Mouse (Mus musculus): ENCODE measurements around the gene H2-Oa.
A peak's percentile ranks its signal among the peaks of the same experiment; 100 is the strongest.

Gene H2-Oa

DNA sequence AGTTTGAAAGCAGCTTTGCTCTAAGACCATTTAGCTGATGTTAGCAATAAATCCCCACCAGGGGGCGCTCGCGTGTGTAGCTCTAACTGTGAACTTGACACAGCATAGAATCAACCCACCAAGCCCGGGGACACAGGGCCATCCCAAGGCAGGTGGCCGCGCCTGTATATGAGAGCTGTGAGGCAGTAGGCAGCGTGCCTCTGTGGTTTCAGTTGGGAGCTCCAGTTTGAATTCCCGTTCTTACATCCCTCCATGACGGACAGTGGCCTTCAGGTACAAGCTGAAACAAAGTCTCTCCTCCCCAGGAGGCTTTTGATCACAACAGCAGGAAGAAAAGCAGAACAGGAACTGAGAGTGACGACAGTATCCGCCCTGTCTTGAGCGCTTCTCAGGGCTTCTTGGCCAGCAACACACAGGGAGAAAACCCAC is 9.5 kb downstream of the H2-Oa start:
- DNase-seq (ENCODE audit: low spot score): peak; percentile 97

DNA sequence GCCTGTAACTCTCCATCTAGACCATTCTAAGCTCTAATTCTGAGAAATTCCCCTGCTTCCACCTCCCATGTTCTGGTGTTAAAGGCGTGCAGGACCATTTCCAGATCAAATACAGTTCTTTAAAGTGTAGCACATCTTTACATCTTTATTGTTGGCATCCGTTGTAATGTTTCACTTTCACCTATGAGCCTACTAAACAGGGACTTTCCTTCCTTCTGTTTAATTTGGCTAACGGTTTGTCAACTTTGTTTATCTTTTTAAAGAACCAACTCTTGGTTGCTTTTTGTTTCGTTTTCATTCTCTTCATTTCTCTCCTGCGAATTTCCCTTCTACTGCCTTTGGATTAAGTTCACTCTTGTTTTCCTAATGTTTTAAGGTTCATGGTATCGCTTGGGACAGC is 10.7 kb downstream of the H2-Oa start:
- DNase-seq (ENCODE audit: low spot score): no peak

DNA sequence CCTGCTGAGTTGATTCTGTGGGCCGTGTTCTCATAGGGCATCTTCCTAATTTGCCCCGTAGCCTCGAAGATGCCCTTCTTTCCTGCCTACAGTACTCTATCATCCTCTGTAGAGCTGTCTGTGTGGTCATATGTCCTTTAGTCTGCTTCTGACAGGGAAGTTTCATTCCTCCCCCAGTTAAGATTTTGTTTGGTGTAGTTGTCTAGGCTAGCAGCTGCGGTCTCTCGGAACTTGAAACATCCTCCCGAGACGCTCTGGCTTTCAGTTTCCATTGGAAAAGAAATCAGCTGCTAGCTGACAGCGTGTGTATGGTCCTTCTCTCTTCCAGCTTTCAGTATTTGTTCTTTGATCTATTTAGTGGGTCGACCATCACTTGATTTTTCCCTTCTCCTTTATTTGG is 12.7 kb downstream of the H2-Oa start:
- no peak for DNase-seq (ENCODE audit: low spot score)

DNA sequence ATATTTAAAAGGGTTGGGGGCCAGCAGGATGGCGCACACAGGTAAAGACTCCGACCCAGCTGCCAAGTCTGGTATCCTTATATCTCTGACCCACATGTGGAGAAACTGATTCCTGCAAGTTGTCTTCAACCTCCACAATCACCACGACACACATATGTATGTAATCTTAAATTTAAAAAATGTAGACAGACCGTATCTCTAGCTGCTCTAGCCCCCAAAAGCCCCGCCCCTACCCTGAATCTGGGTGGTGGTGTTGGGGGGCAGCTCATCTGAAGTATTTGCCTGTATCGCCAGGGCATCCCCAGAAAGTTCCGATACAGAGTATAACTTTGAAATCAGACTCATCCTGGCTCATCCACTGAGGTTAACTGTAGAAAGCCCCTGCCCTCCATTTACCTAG is 14.4 kb downstream of the H2-Oa start:
- no peak for DNase-seq (ENCODE audit: low spot score)

DNA sequence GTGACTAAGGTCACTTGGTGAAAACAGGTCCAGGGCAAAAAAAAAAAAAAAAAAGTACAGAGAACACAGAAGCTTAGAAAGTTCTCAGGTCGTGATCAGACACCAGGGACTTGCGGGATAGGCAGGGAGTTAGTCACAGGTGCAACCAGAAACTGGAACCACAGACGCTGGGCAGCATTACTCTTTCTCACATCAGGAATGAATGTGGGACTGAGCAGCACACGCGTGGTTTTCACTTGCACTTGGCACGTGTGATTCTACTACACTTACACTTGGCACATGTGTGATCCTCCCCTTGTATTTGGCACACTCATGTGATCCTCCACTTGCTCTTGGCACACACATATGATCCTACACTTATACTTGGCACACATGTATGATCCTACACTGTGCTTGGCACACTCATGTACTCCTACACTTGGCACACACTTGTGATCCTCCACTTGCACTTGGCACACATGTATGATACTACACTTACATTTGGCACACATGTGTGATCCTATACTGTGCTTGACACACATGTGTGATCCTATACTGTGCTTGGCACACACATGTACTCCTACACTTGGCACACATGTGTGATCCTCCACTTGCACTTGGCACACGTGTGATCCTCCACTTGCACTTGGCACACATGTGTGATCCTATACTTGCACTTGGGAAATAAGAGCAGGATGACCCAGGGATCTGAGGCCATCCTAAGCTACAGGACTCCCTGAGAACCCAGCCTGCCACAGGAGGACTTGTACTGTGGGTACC is 15.1 kb downstream of the H2-Oa start:
- DNase-seq (ENCODE audit: low spot score): no peak

DNA sequence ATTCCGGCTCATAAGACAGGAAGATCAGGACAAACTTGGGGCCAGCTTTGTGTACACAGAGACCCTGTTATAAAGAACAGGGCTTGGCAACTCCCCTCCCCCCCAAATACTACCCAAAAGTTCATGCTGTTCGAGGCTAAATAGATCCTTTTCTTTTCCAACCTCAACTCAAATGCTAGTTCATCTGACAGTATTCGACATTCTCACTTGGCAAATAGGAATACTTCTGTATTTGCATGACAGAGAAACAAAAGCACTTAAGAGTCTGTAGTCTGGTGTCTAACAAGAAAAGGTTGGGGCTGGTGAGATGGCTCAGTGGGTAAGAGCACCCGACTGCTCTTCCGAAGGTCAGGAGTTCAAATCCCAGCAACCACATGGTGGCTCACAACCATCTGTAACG is 16.3 kb downstream of the H2-Oa start:
- no peak for DNase-seq (ENCODE audit: low spot score)

DNA sequence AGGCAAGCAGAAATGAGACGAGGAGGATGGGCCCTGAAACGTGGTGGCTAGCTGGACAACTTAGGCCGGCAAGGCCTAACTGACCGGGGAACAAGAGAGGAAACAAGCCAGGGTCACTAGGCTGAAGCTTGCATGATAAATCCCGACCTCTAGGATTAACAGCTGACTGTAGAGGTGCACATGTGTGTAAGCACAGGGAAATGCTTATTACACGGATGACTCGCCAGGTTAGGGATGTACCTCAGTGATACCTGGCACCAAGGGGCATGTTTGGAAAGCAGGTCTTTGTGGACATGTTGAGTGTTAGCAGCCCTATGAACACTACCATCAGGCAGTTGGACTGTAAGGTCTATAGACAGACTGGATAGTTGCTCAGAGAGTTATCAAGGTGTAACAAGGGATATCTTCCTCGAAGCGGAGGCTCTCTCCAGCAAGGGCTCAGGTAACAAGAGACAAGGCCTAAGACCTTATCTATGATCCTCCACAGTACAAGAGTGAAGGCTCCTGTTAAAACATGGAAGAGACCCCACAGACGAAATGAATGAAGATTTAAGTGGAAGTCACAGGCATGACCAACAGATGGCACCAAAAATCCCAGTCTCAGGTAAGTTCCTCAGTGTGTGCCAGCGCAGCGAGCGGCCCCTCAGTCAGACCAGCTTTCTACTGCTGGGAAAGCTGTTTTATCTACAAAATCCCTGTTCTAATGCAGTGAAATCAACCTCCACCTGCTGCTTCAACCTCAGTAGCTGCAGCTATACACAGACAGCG is 17.1 kb downstream of the H2-Oa start:
- no peak for DNase-seq (ENCODE audit: low spot score)

DNA sequence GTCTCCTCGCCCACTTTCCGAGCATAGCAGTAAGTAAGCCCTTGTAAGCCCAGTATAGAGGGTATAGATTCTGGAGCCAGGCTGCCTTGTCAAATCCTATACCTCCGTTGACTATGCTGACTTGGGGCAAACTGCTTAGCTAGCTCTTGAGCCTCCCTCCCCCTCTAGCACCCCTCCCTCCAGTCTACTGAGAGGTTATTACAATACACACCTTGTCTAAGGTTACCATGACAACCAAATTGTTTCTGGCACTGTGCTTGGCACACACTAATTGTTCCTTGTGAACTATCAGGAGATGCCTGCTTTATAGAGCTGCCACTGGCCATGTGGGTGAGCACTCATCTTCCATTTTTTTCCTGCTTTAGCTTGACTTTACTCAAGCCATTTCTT is 17.7 kb downstream of the H2-Oa start:
- DNase-seq (ENCODE audit: low spot score): no peak

DNA sequence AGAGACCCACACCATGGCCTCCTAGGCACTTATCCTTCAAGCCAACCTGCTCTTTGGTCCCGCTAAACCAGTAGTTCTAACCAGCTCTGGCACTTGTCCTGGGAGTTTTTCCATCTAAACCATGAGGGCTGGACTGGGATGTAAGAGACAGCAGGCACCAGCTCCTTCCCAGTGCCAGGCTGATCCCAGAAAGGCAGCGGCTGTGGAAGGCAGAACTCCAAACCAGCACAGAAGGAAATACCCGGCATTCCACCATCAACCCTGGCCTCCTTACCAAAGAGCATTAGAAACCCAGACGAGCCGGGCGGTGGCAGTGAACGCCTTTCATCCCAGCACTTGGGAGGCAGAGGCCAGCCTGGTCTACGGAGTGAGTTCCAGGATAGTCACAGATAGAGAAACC is 18.2 kb downstream of the H2-Oa start:
- DNase-seq (ENCODE audit: low spot score): no peak

DNA sequence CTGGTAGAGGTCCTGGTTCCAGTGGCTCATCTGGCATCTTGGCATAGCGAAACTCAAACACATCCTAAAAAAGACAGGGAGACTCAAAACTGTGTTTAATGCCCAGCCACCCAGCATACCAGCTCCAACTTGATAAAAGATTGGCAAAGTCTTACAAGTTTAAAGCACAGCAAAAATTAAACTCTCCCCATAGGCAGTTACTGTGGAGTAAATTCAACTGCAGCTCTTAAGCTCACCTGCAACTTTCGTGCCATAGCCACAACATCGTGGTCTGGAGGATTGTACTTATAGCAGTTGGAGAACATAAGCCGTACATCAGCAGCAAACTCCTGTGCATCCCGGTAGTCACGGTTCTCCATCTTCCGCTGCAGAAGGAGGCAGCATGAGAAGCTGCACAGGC is 22.0 kb downstream of the H2-Oa start:
- DNase-seq (ENCODE audit: low spot score): no peak

DNA sequence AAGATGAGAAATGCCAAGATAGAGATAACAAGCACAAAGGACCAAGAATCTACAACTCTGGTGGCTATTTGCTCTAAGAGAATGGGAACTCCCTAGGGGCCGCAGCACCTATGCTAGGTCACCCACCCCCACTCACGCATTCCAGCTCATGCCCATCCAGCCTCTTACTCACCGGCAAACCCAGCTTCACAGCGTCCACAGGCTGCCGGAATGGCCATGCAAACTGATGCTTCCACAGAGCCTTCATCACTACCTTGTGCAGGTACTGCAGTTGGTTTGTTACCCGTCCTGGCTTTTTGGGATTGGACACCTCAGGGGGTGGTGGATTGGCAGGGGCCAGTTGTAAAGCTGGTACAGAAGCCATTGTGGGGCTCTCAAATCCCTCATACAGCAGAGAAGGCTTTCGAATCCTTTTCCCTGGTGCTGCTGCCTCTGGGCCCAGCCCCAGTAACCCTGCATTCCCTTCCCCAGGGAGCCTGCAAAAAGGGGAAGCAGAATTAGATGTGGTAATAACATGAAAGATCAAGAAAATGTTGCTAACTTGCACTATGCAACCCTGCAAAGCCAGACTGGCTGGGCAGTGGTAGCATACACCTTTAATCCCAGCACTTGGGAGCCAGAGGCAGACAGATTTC is 24.7 kb downstream of the H2-Oa start:
- no peak for DNase-seq (ENCODE audit: low spot score)

DNA sequence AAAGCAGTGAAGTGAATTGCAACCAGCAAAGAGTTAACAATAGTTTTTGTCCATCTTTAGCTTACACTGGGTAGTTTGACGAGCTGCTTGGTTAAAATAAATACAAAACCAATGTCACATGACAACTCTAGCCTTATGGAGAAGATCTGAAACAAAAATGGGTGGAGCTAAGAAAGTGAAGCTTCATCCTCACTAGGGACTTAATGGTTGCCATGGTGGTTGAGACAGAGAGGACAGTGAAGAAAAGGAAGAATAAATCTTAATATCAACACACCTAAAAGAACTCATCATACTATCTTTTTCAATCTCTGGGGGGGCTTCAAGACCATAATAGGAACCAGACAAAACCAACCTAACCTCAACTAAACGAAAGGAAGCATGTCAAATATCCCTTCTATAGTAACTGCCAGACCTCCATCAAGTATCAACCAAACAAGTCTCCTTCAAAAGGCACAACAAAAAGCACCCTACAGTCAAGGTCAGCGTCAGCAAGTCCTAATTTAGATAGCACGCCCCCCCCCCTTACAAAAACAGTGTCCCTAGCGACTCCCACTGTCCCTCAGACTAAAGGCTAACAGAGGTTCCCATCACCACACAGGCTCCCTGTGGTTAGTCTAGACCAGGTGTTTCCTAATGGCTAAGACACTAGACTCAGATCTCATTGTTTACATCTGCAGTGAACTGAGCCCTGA is 25.4 kb downstream of the H2-Oa start:
- DNase-seq (ENCODE audit: low spot score): peak; percentile 43

DNA sequence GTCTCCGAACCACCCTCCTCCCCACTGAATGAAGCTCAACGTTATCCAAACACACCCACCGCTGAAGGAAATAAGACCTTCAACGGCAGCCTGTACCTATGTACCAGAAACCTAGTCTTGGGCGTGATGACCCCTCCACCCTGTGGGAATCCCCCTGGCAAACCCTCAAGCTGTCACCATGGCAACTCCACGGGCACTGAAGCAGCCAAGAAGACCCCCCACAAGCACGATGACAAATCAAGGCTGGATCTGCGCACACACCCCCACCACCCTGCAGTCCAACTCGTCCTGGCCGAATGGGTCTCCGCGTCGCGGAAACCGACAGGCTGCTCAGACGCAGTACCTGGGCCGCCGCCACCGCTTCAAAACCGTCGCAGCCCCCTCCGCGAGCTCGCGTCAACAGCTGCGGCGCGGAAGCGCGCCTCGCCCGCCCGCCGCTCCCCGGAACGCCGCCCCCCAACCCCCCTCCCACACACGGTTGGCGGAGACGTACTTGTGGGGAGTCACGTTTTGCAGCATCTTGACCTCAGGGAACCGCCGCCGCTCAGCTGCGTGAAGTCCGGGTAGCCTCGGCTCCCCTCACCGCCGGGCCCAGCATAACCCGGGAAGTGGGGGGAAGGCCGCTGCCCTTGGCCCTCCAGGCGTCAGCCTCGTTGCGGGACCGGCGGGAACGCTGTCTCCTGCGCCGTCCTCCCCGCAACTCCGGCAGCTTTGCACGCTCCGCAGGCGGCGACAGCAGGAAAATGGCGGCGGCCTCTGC is 26.2 kb downstream of the H2-Oa start:
- DNase-seq (ENCODE audit: low spot score): peak; percentile 63

DNA sequence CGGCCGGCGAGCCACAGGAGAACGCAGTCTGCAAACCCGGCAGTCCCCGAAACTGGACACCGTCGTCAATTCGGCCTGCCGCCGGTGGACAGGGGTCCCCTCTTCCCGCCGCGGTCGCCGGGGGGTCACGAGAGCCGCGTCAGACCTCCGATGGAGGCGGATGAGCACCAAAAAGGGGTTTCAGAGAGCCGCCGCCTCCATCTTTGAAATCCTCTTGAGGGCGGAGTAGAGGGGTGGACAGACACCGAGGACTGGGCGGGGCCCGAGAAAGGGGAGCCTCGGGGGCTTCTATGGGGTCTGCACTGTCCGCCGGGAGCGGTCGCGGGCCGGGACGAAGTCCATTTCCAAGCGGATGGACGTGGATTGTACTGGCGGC is 26.7 kb downstream of the H2-Oa start:
- DNase-seq (ENCODE audit: low spot score): no peak

DNA sequence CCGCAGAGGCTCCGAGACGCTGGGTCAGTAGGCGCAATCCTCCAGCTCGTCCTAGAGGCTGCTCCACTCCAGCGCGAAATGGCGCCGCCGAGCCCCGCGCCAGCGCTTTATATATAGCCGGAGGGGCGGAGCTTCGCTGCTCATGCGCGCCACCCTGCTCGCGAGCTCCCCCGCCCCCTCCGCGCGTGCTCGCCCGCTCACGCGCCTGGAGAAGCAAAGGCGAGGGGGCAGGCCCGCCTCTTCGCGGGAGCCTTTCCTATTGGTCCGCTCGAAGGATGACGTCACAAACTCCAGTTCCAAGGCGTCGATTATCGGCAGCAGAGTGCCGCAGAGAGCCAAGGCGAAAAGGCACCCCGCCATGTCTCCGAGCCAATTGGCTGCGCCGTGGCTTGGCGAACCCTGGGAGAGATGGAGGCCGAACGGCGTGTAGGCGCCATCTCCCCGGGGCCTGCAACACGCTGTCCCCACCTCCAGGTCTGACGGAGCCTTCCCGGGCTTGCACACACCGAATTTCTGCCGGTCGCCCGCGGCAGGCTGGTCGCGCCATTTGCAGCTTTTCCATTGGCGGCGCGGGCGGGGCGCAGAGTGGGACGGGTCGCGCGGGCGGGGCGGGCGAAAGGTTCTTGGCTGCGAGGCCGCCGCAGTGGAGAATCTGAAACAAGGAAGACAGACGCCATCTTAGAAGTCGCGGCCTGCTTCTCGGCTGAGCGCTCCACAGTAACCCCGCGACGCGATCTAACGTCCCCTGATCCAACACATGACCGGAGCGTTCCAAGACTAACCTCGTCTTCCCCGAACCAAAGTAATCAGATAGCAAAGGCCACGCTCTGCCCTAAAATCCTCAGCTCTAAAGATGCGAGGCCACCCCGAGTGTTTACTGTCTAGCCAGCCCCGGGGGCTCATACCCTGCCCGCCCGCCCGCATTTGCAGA is 27.4 kb downstream of the H2-Oa start, which contains the start of gene H2-DMa:
TSS of gene H2-DMa (plus strand) at position 293 of the 931 bp plus-strand sequence.
- peak; percentile 99 for DNase-seq (ENCODE audit: low spot score)

DNA sequence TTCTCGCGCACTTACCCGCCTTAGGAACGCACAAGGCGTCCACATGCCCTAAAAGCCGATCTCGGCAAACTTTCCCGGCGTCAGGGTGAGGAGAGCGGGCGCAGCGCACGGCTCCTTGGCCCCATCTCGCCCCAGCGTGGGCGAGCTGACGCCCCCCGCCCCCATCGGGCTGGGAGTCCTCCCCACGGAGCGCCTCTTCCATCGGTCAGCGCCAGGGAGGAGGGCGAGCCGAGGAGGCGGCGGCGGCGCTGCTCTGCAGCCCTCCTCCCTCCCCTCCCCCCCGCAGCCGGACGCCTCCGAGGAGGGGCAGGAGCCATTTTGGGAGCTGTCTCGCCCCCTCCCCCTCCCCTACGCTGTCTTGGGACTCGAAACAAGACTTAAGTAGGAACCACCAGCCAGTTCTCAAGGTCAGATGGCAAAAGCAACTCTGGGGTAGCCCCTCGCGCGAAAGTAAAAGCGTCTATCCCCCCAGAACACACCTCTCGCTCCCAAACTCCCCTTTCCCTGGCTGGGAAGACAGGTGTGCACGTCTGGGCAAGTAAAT is 28.1 kb downstream of the H2-Oa start:
- DNase-seq (ENCODE audit: low spot score): peak; percentile 93

DNA sequence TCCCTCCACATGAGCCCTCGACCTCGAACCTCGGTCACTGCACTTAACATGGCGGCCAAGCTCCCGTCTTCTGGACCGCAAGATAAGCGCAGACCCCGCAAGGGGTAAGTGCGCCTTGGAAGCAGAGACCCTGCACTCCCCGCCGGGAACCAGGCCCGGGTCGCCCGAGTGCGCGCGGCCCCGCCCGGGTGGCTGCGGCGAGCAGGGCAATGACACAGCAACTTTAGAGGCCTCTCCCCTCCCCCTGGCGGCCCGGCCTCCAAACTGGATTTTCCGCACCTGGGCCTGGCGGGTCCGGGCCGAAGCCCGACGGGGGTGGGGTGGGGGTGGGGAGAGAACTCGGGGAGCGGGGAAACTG is 28.7 kb downstream of the H2-Oa start:
- peak; percentile 85 for DNase-seq (ENCODE audit: low spot score)

DNA sequence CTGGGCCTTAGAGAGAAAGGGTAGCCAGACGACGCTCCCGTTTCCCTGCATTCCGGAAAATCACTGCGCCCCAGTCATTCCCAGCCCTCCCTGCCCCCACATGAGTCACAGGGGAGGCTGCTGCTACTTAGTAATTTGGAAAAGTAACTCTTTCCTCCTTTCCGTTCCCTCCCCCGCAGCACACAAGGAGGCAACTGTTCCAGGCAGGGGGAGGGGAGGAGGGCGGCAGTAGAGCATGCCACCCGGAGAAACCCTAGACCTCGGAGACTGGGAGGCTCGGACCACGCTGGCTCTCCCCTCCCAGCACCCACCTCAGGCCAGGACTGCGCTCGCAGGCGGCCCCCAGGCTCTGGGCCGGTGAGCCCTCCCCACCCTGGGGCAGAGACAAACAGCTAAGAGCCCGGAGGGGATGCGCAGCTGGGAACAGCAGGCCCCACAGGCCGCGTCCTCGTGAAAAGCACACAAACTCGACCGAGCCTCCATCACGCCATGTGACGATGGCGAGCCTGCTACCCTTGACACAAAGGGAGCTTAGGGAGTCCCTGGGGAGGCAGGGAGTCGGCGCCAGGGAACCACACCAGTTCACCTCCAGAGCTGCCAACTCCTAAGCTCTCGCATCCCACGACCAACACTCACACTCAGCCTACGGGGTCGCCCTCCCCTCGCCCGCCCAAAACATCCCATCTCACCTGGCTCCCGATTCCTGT is 29.2 kb downstream of the H2-Oa start:
- peak; percentile 85 for DNase-seq (ENCODE audit: low spot score)

DNA sequence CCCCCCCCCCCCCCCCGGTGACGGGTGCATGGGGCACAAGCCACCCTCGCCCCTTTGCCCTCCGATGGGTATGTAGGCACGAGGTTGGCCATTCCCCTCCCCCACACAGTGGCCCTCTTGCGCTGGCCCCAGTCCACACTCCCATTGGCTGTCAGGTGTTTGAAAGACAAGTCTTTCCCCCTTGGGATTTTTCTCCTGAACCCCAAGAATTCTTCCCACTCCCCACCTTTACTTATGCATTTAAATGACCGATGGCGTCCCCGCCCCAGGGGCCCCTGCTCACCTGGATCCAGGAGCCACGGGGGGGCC is 29.7 kb downstream of the H2-Oa start:
- DNase-seq (ENCODE audit: low spot score): peak; percentile 87
